Mouse (Mus musculus) limb, embryonic 15.5 days (tissue): ENCODE results near the gene Spink4. TPM values are rescaled to one million over a fixed set of nuclear protein-coding genes. Genes with fewer than 3 reads are reported as not detected.

Experiments used
- ATAC-seq: fragments of 200-750 bp; cut with Nextera tagmentation; 2 replicates; pipeline ENCODE4 v1.8.0; 2017; ENCODE audit warnings: low read depth, moderate TSS enrichment; ENCODE audit not compliant: insufficient number of reproducible peaks, low FRiP score, low TSS enrichment
- H3K27ac ChIP-seq: fragments of 300-500 bp; sonication (generic); 2 replicates; pipeline ENCODE4 v1.5.1; 2015; ENCODE audit warnings: moderate library complexity, mild to moderate bottlenecking, inconsistent platforms
- H3K27me3 ChIP-seq: fragments of 300-500 bp; sonication (generic); 2 replicates; pipeline ENCODE4 v1.6.1; 2015; ENCODE audit warnings: inconsistent platforms
- H3K36me3 ChIP-seq: fragments of 300-500 bp; sonication (generic); 2 replicates; pipeline ENCODE4 v1.6.1; 2015; ENCODE audit warnings: inconsistent platforms
- H3K4me1 ChIP-seq: fragments of 300-500 bp; sonication (generic); 2 replicates; pipeline ENCODE4 v1.6.1; 2015; ENCODE audit warnings: inconsistent platforms
- H3K4me2 ChIP-seq: fragments of 300-500 bp; sonication (generic); 2 replicates; pipeline ENCODE4 v1.6.1; 2015; ENCODE audit warnings: mild to moderate bottlenecking, inconsistent platforms
- H3K4me3 ChIP-seq: fragments of 300-500 bp; sonication (generic); 2 replicates; pipeline ENCODE4 v1.5.1; 2015; ENCODE audit warnings: mild to moderate bottlenecking, inconsistent platforms
- H3K9ac ChIP-seq: fragments of 300-500 bp; sonication (generic); 2 replicates; pipeline ENCODE4 v1.6.1; 2015; ENCODE audit warnings: inconsistent platforms
- H3K9me3 ChIP-seq: fragments of 300-500 bp; sonication (generic); 2 replicates; pipeline ENCODE4 v1.6.1; 2016; ENCODE audit warnings: inconsistent platforms
- WGBS: fragments of 180-500 bp; shearing (Covaris S2); methylation state at CpG from one replicate; pipeline ENCODE4 v1.1.7; 2015; 5-methylcytosine and 5-hydroxymethylcytosine counted together
- polyA plus RNA-seq: library from polyadenylated mRNA; unstranded; fragments of >200 nt; fragmentation: Nextera tagmentation; extraction: Ambion mirVana; gene quantifications from 2 replicates; pipeline ENCODE4 v1.2.1, GENCODE M21; 2015

Spink4 gene
- polyA plus RNA-seq, 1 experiment from 2014 or later: not detected

- Histone ChIP-seq H3K9me3 (no peaks in the 10 kb centered on the region), H3K36me3 (peaks cover 85% of the 10 kb centered on the region), H3K4me3 (no peak overlapping the region), H3K4me1 (no peaks in the 10 kb centered on the region), H3K27ac (peak overlapping the region; percentile 23), H3K9ac (no peak overlapping the region), H3K27me3 (no peaks in the 10 kb centered on the region), H3K4me2 (no peak overlapping the region)
- 73% methylated on average over 9 of the region's 9 CpGs for WGBS
- peak; percentile 66; the same call in 1 of the 2 replicates for ATAC-seq
Observed at GRCm38 (mm10) chr4:40936175-40936839, 16.5 kb downstream of the Spink4 start.

- Histone ChIP-seq H3K4me1 (no peaks in the 10 kb centered on the region), H3K4me2 (no peak overlapping the region), H3K27ac (no peak overlapping the region), H3K27me3 (no peaks in the 10 kb centered on the region), H3K36me3 (peaks cover 91% of the 10 kb centered on the region), H3K9me3 (no peaks in the 10 kb centered on the region), H3K4me3 (no peak overlapping the region), H3K9ac (no peak overlapping the region)
- ATAC-seq: no peak
- WGBS: 95% methylated on average over 5 of the region's 5 CpGs
Observed at GRCm38 (mm10) chr4:40938793-40939192, 18.9 kb downstream of the Spink4 start.

GRCm38 (mm10) chr4:40943651-40944050 lies 23.8 kb downstream of the Spink4 start:
- no peak overlapping the region for H3K4me2 ChIP-seq
- no peak overlapping the region for H3K27ac ChIP-seq
- H3K27me3 ChIP-seq: no peaks in the 10 kb centered on the region
- ATAC-seq: no peak
- peaks cover 70% of the 10 kb centered on the region for H3K36me3 ChIP-seq
- H3K9ac ChIP-seq: no peak overlapping the region
- H3K9me3 ChIP-seq: no peaks in the 10 kb centered on the region
- peaks cover 7% of the 10 kb centered on the region; the same call in 1 of the 2 replicates for H3K4me1 ChIP-seq
- 96% methylated on average over 5 of the region's 5 CpGs for WGBS
- H3K4me3 ChIP-seq: no peak overlapping the region

- Histone ChIP-seq H3K4me3 (peak overlapping the region; percentile 98), H3K27ac (no peak overlapping the region), H3K4me1 (peaks cover 18% of the 10 kb centered on the region; the same call in 1 of the 2 replicates), H3K27me3 (no peaks in the 10 kb centered on the region), H3K9me3 (no peaks in the 10 kb centered on the region), H3K36me3 (peaks cover 48% of the 10 kb centered on the region), H3K9ac (no peak overlapping the region), H3K4me2 (peak overlapping the region; percentile 52)
- ATAC-seq: no peak
- WGBS: 87% methylated on average over 7 of the region's 7 CpGs
Observed at GRCm38 (mm10) chr4:40946516-40947121, 26.8 kb downstream of the Spink4 start.

- WGBS: under 1% methylated on average over 40 of the region's 40 CpGs
- H3K27ac ChIP-seq: peak overlapping the region; percentile 90
- H3K27me3 ChIP-seq: no peaks in the 10 kb centered on the region
- ATAC-seq: 0 out of 2 replicates have a peak, but pooled peaks have one; percentile 1
- H3K9me3 ChIP-seq: no peaks in the 10 kb centered on the region
- H3K4me1 ChIP-seq: peaks cover 18% of the 10 kb centered on the region; the same call in 1 of the 2 replicates
- peaks cover 46% of the 10 kb centered on the region for H3K36me3 ChIP-seq
- H3K9ac ChIP-seq: peak overlapping the region; percentile 93
- peak overlapping the region; percentile 98 for H3K4me3 ChIP-seq
- H3K4me2 ChIP-seq: peak overlapping the region; percentile 52
Observed at GRCm38 (mm10) chr4:40947565-40948159, 27.8 kb downstream of the Spink4 start.

- H3K4me2 ChIP-seq: peak within 1 kb of the TSS; percentile 75
- peak; percentile 99 for ATAC-seq
- whole genome bisulfite sequencing: under 1% methylated on average over 50 of the region's 50 CpGs
Observed at GRCm38 (mm10) chr4:40948160-40948708, 28.4 kb downstream of the Spink4 start, which contains the start of the genes Bag1 and Chmp5. Bag1 (minus strand) TSS chr4:40948294. Chmp5 (plus strand) TSS chr4:40948407.

GRCm38 (mm10) chr4:40953521-40953920 lies 33.7 kb downstream of the Spink4 start:
- Histone ChIP-seq H3K36me3 (peaks cover 68% of the 10 kb centered on the region), H3K27me3 (no peaks in the 10 kb centered on the region), H3K9ac (no peak overlapping the region), H3K4me2 (no peak overlapping the region), H3K4me3 (no peak overlapping the region), H3K4me1 (peaks cover 11% of the 10 kb centered on the region; the same call in 1 of the 2 replicates), H3K27ac (no peak overlapping the region), H3K9me3 (no peaks in the 10 kb centered on the region)
- ATAC-seq: no peak
- 90% methylated on average over 1 of the region's 1 CpGs for WGBS

More at GRCm38 (mm10) chr4:40948160-40948708, 28.4 kb downstream of the Spink4 start, which contains the start of the genes Bag1 and Chmp5:
- H3K4me1 ChIP-seq: peaks cover 18% of the 10 kb centered on the region; the same call in 1 of the 2 replicates
- H3K4me3 ChIP-seq: peak within 1 kb of the TSS; percentile 98
- peaks cover 46% of the 10 kb centered on the region for H3K36me3 ChIP-seq
- H3K27me3 ChIP-seq: no peaks in the 10 kb centered on the region
- H3K27ac ChIP-seq: peak within 1 kb of the TSS; percentile 90
- H3K9me3 ChIP-seq: no peaks in the 10 kb centered on the region
- H3K9ac ChIP-seq: peak within 1 kb of the TSS; percentile 93

- Histone ChIP-seq H3K4me3 (no peak overlapping the region), H3K9ac (no peak overlapping the region), H3K36me3 (peaks cover 88% of the 10 kb centered on the region), H3K4me2 (no peak overlapping the region), H3K27ac (no peak overlapping the region), H3K4me1 (no peaks in the 10 kb centered on the region), H3K27me3 (no peaks in the 10 kb centered on the region), H3K9me3 (no peaks in the 10 kb centered on the region)
- WGBS: 89% methylated on average over 6 of the region's 6 CpGs
- no peak for ATAC-seq
Observed at GRCm38 (mm10) chr4:40955942-40956341, 36.1 kb downstream of the Spink4 start.

- peaks cover 80% of the 10 kb centered on the region for H3K36me3 ChIP-seq
- no peaks in the 10 kb centered on the region for H3K27me3 ChIP-seq
Observed at GRCm38 (mm10) chr4:40963536-40963935, 43.7 kb downstream of the Spink4 start.

GRCm38 (mm10) chr4:40969161-40969560 lies 49.3 kb downstream of the Spink4 start:
- Histone ChIP-seq H3K27ac (peak overlapping the region; percentile 95; the same call in 1 of the 2 replicates), H3K4me2 (no peak overlapping the region), H3K9ac (no peak overlapping the region), H3K27me3 (no peaks in the 10 kb centered on the region), H3K9me3 (no peaks in the 10 kb centered on the region), H3K4me1 (peaks cover 16% of the 10 kb centered on the region), H3K36me3 (peaks cover 30% of the 10 kb centered on the region), H3K4me3 (no peak overlapping the region)
- 69% methylated on average over 4 of the region's 4 CpGs for WGBS
- no peak for ATAC-seq

More at GRCm38 (mm10) chr4:40963536-40963935, 43.7 kb downstream of the Spink4 start:
- H3K4me1 ChIP-seq: no peaks in the 10 kb centered on the region
- no peak overlapping the region for H3K4me3 ChIP-seq
- no peak overlapping the region for H3K9ac ChIP-seq
- 89% methylated on average over 3 of the region's 3 CpGs for WGBS
- no peak for ATAC-seq
- no peak overlapping the region for H3K4me2 ChIP-seq
- no peaks in the 10 kb centered on the region for H3K9me3 ChIP-seq
- no peak overlapping the region for H3K27ac ChIP-seq

- H3K9ac ChIP-seq: peak overlapping the region; percentile 72
- peak overlapping the region; percentile 95 for H3K27ac ChIP-seq
- peak overlapping the region; percentile 64 for H3K4me2 ChIP-seq
- peaks cover 27% of the 10 kb centered on the region for H3K36me3 ChIP-seq
- H3K4me3 ChIP-seq: peak overlapping the region; percentile 98
- no peaks in the 10 kb centered on the region for H3K9me3 ChIP-seq
- WGBS: 6% methylated on average over 13 of the region's 13 CpGs
- H3K4me1 ChIP-seq: peaks cover 16% of the 10 kb centered on the region
- H3K27me3 ChIP-seq: no peaks in the 10 kb centered on the region
- ATAC-seq: 0 out of 2 replicates have a peak, but pooled peaks have one; percentile 16
Observed at GRCm38 (mm10) chr4:40969781-40970591, 50.1 kb downstream of the Spink4 start.
